Mouse (Mus musculus) neural tube, embryonic 11.5 days (tissue): ENCODE data around the gene Lrrk2. TPM values are rescaled to one million over a fixed set of nuclear protein-coding genes. Genes with fewer than 3 reads are reported as not detected.

Experiments used
- ATAC-seq: fragments of 200-750 bp; cut with Nextera tagmentation; 2 replicates; pipeline ENCODE4 v1.8.0; 2017; ENCODE audit warnings: moderate number of reproducible peaks, mild to moderate bottlenecking, moderate TSS enrichment, moderate library complexity; ENCODE audit not compliant: insufficient read depth, low FRiP score, low TSS enrichment
- DNase-seq: peaks from one replicate; pipeline ENCODE4 v3.0.0-alpha.2; 2015; ENCODE audit warnings: low spot score
- H3K27ac ChIP-seq: fragments of 300-500 bp; sonication (generic); 2 replicates; pipeline ENCODE4 v1.5.1; 2014; ENCODE audit warnings: low read depth, mild to moderate bottlenecking, low read length
- H3K27me3 ChIP-seq: fragments of 300-500 bp; sonication (generic); 2 replicates; pipeline ENCODE4 v1.6.1; 2014; ENCODE audit warnings: mild to moderate bottlenecking, low read length, mixed read lengths; ENCODE audit not compliant: control insufficient read depth, insufficient read depth
- H3K36me3 ChIP-seq: fragments of 300-500 bp; sonication (generic); 2 replicates; pipeline ENCODE4 v1.6.1; 2014; ENCODE audit warnings: mild to moderate bottlenecking, low read length, moderate library complexity, mixed read lengths; ENCODE audit not compliant: control insufficient read depth, insufficient read depth
- H3K4me1 ChIP-seq: fragments of 300-500 bp; sonication (generic); 2 replicates; pipeline ENCODE4 v1.6.1; 2014; ENCODE audit warnings: low read length, mixed read lengths; ENCODE audit not compliant: control insufficient read depth, insufficient read depth
- H3K4me2 ChIP-seq: fragments of 300-500 bp; sonication (generic); 2 replicates; pipeline ENCODE4 v1.6.1; 2014; ENCODE audit warnings: low read depth, mild to moderate bottlenecking, moderate library complexity
- H3K4me3 ChIP-seq: fragments of 300-500 bp; sonication (generic); 2 replicates; pipeline ENCODE4 v1.5.1; 2014; ENCODE audit warnings: low read depth, low read length
- H3K9ac ChIP-seq: fragments of 300-500 bp; sonication (generic); 2 replicates; pipeline ENCODE4 v1.6.1; 2014; ENCODE audit warnings: mild to moderate bottlenecking, low read length
- H3K9me3 ChIP-seq: fragments of 300-500 bp; sonication (generic); 2 replicates; pipeline ENCODE4 v1.6.1; 2016; ENCODE audit warnings: low read length; ENCODE audit not compliant: control insufficient read depth
- WGBS: fragments of 180-500 bp; shearing (Covaris S2); extraction: QIAGEN DNeasy Blood & Tissue Kit; methylation state at CpG from one replicate; pipeline ENCODE4 v1.1.7; 2014; 5-methylcytosine and 5-hydroxymethylcytosine counted together
- polyA plus RNA-seq: library from polyadenylated mRNA; unstranded; fragments of >200 nt; fragmentation: Nextera tagmentation; extraction: Ambion mirVana; gene quantifications from 2 replicates; pipeline ENCODE4 v1.2.1, GENCODE M21; 2014

Lrrk2 gene
- polyA plus RNA-seq, 1 experiment from 2014 or later, result 1.9 TPM

DNA sequence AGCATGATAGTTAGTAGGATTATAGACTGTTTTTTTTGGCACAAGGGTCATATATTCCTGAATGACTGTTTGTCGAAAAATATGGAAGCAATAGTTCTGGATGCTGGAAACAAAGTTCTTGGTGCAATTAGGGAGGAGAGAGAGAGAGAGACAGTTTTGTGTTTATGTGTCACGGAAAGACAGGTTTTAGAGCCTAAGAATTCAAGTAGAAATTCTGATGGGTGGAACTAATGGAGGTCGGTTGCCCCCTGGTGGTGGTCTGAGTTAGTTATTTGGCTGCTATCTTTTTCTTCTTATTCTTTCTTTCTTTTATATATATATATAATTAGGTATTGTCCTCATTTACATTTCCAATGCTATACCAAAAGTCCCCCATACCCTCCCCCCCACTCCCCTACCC, 81.6 kb downstream of the Lrrk2 start:
- 28% methylated on average over 3 of the region's 3 CpGs for WGBS
- H3K4me1 ChIP-seq, result no peaks in the 10 kb centered on the region
- no peak overlapping the region for H3K4me2 ChIP-seq
- H3K4me3 ChIP-seq, result no peak overlapping the region
- H3K36me3 ChIP-seq, result no peaks in the 10 kb centered on the region
- ATAC-seq (no peak), DNase-seq (peak; percentile 57)
- no peak overlapping the region for H3K27ac ChIP-seq
- H3K27me3 ChIP-seq, result no peaks in the 10 kb centered on the region
- H3K9me3 ChIP-seq, result no peaks in the 10 kb centered on the region
- no peak overlapping the region for H3K9ac ChIP-seq

DNA sequence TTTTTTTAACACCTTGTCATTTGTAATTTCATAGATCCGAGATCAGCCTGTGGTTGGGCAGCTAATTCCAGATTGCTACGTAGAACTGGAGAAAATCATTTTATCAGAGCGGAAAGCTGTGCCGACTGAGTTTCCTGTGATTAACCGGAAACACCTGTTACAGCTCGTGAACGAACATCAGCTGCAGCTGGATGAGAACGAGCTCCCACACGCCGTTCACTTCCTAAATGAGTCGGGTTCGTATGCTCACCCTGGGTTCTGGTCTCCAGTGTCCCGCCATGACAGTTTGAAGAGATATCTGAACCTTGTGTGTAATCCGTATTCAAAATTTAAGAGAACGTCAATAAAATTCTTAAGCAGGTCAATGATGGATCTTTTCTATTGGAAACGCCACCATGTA, 82.8 kb downstream of the Lrrk2 start:
- Histone ChIP-seq H3K4me3 (no peak overlapping the region), H3K27ac (no peak overlapping the region), H3K9me3 (no peaks in the 10 kb centered on the region), H3K4me2 (no peak overlapping the region), H3K4me1 (no peaks in the 10 kb centered on the region), H3K36me3 (no peaks in the 10 kb centered on the region), H3K27me3 (no peaks in the 10 kb centered on the region), H3K9ac (no peak overlapping the region)
- ATAC-seq (no peak), DNase-seq (no peak)
- WGBS, result 86% methylated on average over 16 of the region's 16 CpGs

GRCm38 (mm10) chr15:91772041-91772440, 99.1 kb downstream of the Lrrk2 start:
- H3K36me3 ChIP-seq, result no peaks in the 10 kb centered on the region
- H3K9ac ChIP-seq, result no peak overlapping the region
- no peak overlapping the region for H3K4me2 ChIP-seq
- ATAC-seq, result no peak
- no peak overlapping the region for H3K4me3 ChIP-seq
- no peak overlapping the region for H3K27ac ChIP-seq
- no peaks in the 10 kb centered on the region for H3K27me3 ChIP-seq
- no peaks in the 10 kb centered on the region for H3K9me3 ChIP-seq
- no peak for DNase-seq
- H3K4me1 ChIP-seq, result no peaks in the 10 kb centered on the region
- 36% methylated on average over 4 of the region's 4 CpGs for WGBS

- no peak overlapping the region for H3K9ac ChIP-seq
- H3K27me3 ChIP-seq, result no peaks in the 10 kb centered on the region
- no peaks in the 10 kb centered on the region for H3K4me1 ChIP-seq
- H3K36me3 ChIP-seq, result no peaks in the 10 kb centered on the region
- no peak overlapping the region for H3K4me2 ChIP-seq
- H3K4me3 ChIP-seq, result no peak overlapping the region
- H3K9me3 ChIP-seq, result no peaks in the 10 kb centered on the region
- 89% methylated on average over 9 of the region's 9 CpGs for WGBS
- H3K27ac ChIP-seq, result no peak overlapping the region
- no peak for ATAC-seq
- DNase-seq, result no peak
Observed at GRCm38 (mm10) chr15:91779166-91779565, 106.2 kb downstream of the Lrrk2 start.

GRCm38 (mm10) chr15:91781172-91781571, 108.2 kb downstream of the Lrrk2 start:
- ATAC-seq (no peak), DNase-seq (peak; percentile 28)
- Histone ChIP-seq H3K27ac (no peak overlapping the region), H3K4me3 (no peak overlapping the region), H3K9me3 (no peaks in the 10 kb centered on the region), H3K36me3 (no peaks in the 10 kb centered on the region), H3K27me3 (no peaks in the 10 kb centered on the region), H3K4me2 (no peak overlapping the region), H3K4me1 (no peaks in the 10 kb centered on the region), H3K9ac (no peak overlapping the region)
- 31% methylated on average over 6 of the region's 6 CpGs for WGBS

DNA sequence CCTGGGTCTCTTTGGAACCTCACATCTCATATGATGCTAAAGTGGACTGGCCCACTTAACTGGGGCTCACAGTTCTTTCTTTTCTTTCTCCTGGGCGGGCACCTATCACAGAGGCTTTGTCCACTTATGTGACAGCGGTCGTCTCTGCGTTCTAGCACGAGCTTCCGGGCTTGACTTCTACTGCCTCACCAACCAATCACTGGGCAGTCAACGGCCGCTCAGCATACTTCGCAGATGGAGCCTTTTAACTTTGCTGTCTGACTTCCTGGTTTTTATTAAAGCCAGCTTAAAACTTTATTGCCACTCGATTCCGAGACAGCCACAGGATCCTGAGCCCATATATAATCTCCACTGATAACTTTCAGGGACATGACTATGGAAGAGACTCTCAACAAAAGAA, 115.4 kb downstream of the Lrrk2 start:
- H3K9ac ChIP-seq, result no peak overlapping the region
- no peaks in the 10 kb centered on the region for H3K27me3 ChIP-seq
- H3K36me3 ChIP-seq, result no peaks in the 10 kb centered on the region
- no peaks in the 10 kb centered on the region for H3K9me3 ChIP-seq
- H3K4me3 ChIP-seq, result no peak overlapping the region
- H3K4me1 ChIP-seq, result no peaks in the 10 kb centered on the region
- H3K27ac ChIP-seq, result no peak overlapping the region
- DNase-seq (no peak), ATAC-seq (no peak)
- WGBS, result 88% methylated on average over 11 of the region's 11 CpGs
- H3K4me2 ChIP-seq, result no peak overlapping the region

- no peaks in the 10 kb centered on the region for H3K27me3 ChIP-seq
- H3K36me3 ChIP-seq, result no peaks in the 10 kb centered on the region
- no peak overlapping the region for H3K9ac ChIP-seq
- 92% methylated on average over 4 of the region's 4 CpGs for WGBS
- H3K27ac ChIP-seq, result no peak overlapping the region
- DNase-seq (no peak), ATAC-seq (no peak)
- H3K4me1 ChIP-seq, result no peaks in the 10 kb centered on the region
- no peaks in the 10 kb centered on the region for H3K9me3 ChIP-seq
- no peak overlapping the region for H3K4me3 ChIP-seq
- no peak overlapping the region for H3K4me2 ChIP-seq
Observed at GRCm38 (mm10) chr15:91806463-91806862, 133.5 kb downstream of the Lrrk2 start.

GRCm38 (mm10) chr15:91835319-91835718, 162.3 kb downstream of the Lrrk2 start:
- H3K9ac ChIP-seq, result no peak overlapping the region
- H3K27ac ChIP-seq, result no peak overlapping the region
- no peak for ATAC-seq
- WGBS, result 79% methylated on average over 6 of the region's 6 CpGs
- H3K36me3 ChIP-seq, result no peaks in the 10 kb centered on the region
- no peaks in the 10 kb centered on the region for H3K4me1 ChIP-seq
- no peak overlapping the region for H3K4me3 ChIP-seq
- no peak overlapping the region for H3K4me2 ChIP-seq
- H3K9me3 ChIP-seq, result no peaks in the 10 kb centered on the region
- no peaks in the 10 kb centered on the region for H3K27me3 ChIP-seq
- no peak for DNase-seq

DNA sequence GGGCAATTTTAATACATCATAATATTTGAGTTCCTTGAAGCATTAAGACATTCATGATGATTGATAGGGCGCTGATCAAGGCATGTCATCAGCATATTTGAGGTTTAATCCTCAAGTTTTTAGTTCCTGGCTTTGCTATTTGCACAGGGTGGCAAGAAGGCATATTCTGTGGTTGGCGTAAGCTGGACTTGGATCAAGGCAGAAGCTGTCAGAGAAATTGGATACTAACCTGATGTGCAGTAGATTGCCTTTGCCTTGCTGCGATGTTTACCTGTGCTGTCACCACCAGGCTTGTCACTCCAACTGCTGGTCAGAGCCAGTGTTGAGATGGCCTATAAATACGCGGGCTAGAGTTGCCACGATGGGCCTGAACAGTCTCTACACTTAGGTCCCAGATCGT, 165.0 kb downstream of the Lrrk2 start, which contains the start of gene Smgc:
Gene Smgc, plus strand, starts transcription at position 301 of the 400 bp plus-strand sequence.
- H3K9ac ChIP-seq, result no peak within 1 kb of the TSS
- H3K9me3 ChIP-seq, result no peaks in the 10 kb centered on the region
- ATAC-seq, result no peak
- no peak within 1 kb of the TSS for H3K4me2 ChIP-seq
- no peaks in the 10 kb centered on the region for H3K27me3 ChIP-seq
- H3K4me1 ChIP-seq, result no peaks in the 10 kb centered on the region
- H3K27ac ChIP-seq, result no peak within 1 kb of the TSS
- DNase-seq, result no peak
- no peaks in the 10 kb centered on the region for H3K36me3 ChIP-seq
- WGBS, result 92% methylated on average over 7 of the region's 7 CpGs
- no peak within 1 kb of the TSS for H3K4me3 ChIP-seq
